Mouse (Mus musculus) stomach, postnatal 0 days (tissue): ENCODE results near the gene Fpr3.
"Not testable (repeated sequence)": the region's sequence is repeated elsewhere in the genome, so short reads cannot be mapped to it uniquely, and the experiment has no call there.

Experiments used
- CTCF ChIP-seq: IDR thresholded peaks from 2 replicates; pipeline ENCODE4 v1.5.1; 2016; ENCODE audit warnings: antibody characterized with exemption, low read depth, mild to moderate bottlenecking, moderate library complexity
- EP300 ChIP-seq: optimal IDR thresholded peaks from 2 replicates; pipeline ENCODE3; 2016; ENCODE audit warnings: antibody characterized with exemption

DNA sequence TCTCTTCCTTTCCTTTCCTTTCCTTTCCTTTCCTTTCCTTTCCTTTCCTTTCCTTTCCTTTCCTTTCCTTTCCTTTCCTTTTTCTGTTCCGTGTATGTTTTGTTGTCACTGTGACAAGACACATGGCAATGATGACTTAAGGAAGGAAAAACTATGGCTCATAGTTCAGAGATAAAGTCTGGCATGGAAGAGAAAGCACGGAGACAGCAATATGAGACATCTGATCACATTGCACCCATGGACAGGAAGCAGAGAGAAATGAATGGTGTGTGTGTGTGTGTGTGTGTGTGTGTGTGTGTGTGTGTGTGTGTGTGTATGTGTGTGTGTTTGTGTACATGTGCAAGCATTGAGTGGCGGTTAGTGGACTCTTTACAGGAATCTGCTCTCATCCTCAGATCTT lies 43.0 kb upstream of the Fpr3 start:
- TF ChIP-seq EP300, CTCF: not testable (repeated sequence)
